Mouse (Mus musculus): ENCODE results near the gene Bank1. TPM values are rescaled to one million over a fixed set of nuclear protein-coding genes. Genes with fewer than 3 reads are reported as not detected.

The Bank1 gene
- total and polyA plus RNA-seq, 2 experiments from 2014 or later = 0.30 TPM; not detected in 1

DNA sequence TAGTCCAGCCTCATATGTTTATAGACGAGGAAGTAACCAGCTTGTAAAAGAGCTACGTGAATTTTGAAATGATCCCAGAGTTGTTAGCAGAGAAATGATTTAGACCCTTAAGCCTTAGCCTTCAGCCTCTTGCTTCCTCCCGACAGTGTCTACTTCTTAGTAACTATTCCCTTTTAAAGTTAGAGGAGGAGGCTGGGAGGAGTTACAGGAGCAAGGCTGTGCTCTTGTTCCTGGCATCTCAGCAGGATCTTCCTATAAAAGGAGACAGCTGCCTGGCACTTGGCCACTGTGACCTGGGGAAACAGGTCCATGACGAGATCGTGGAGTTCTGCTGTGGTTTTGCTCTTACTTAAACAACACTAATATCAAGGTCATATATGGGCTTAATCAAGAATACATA lies 241.8 kb downstream of the Bank1 start:
- no peak for ATAC-seq (ENCODE audit: insufficient read depth, low read depth)
- Histone ChIP-seq H3K9ac (replicated peaks; ENCODE audit: low read depth, low read length) (no peak overlapping the region), H3K27me3 (ENCODE audit: control insufficient read depth, insufficient read depth, low read length) (no peaks in the 10 kb centered on the region), H3K27ac (ENCODE audit: low read depth) (no peak overlapping the region), H3K4me2 (ENCODE audit: low read depth, low read length) (no peak overlapping the region), H3K9me3 (replicated peaks; ENCODE audit: control insufficient read depth, low read length) (0 out of 2 replicates have a peak, but pooled peaks cover under 1% of the 10 kb centered on the region), H3K36me3 (replicated peaks; ENCODE audit: control insufficient read depth, insufficient read depth, low read length) (no peaks in the 10 kb centered on the region), H3K4me1 (ENCODE audit: control insufficient read depth, insufficient read depth) (no peaks in the 10 kb centered on the region), H3K4me3 (ENCODE audit: low read depth, low read length) (no peak overlapping the region)
- WGBS = 61% methylated on average over 5 of the region's 5 CpGs
- DNase-seq (ENCODE audit: low spot score) = no peak
- no peak for TF ChIP-seq EP300 (IDR thresholded peaks at IDR 0.05; ENCODE audit: low read depth)
- no peak for TF ChIP-seq CTCF (IDR thresholded peaks at IDR 0.05; ENCODE audit: low read depth)

- WGBS = 68% methylated on average over 1 of the region's 1 CpGs
- Histone ChIP-seq H3K27ac (ENCODE audit: low read depth) (no peak overlapping the region), H3K27me3 (ENCODE audit: control insufficient read depth, insufficient read depth, low read length) (no peaks in the 10 kb centered on the region), H3K9me3 (replicated peaks; ENCODE audit: control insufficient read depth, low read length) (0 out of 2 replicates have a peak, but pooled peaks cover 5% of the 10 kb centered on the region), H3K4me3 (ENCODE audit: low read depth, low read length) (no peak overlapping the region), H3K4me2 (ENCODE audit: low read depth, low read length) (no peak overlapping the region), H3K9ac (replicated peaks; ENCODE audit: low read depth, low read length) (no peak overlapping the region), H3K36me3 (replicated peaks; ENCODE audit: control insufficient read depth, insufficient read depth, low read length) (no peaks in the 10 kb centered on the region), H3K4me1 (ENCODE audit: control insufficient read depth, insufficient read depth) (no peaks in the 10 kb centered on the region)
- no peak for ATAC-seq (ENCODE audit: insufficient read depth, low read depth)
- TF ChIP-seq EP300 (IDR thresholded peaks at IDR 0.05; ENCODE audit: low read depth) (no peak), CTCF (IDR thresholded peaks at IDR 0.05; ENCODE audit: low read depth) (no peak)
- no peak for DNase-seq (ENCODE audit: low spot score)
Observed at GRCm38 (mm10) chr3:136081264-136081663, 244.6 kb downstream of the Bank1 start.

- DNase-seq (ENCODE audit: low spot score) (peak; percentile 12), ATAC-seq (ENCODE audit: insufficient read depth, low read depth) (no peak)
- no peak overlapping the region for H3K4me3 ChIP-seq (ENCODE audit: low read depth, low read length)
- no peak for TF ChIP-seq CTCF (IDR thresholded peaks at IDR 0.05; ENCODE audit: low read depth)
- TF ChIP-seq EP300 (IDR thresholded peaks at IDR 0.05; ENCODE audit: low read depth) = no peak
- 0 out of 2 replicates have a peak, but pooled peaks cover 5% of the 10 kb centered on the region for H3K9me3 ChIP-seq (replicated peaks; ENCODE audit: control insufficient read depth, low read length)
- H3K36me3 ChIP-seq (replicated peaks; ENCODE audit: control insufficient read depth, insufficient read depth, low read length) = no peaks in the 10 kb centered on the region
- no peak overlapping the region for H3K9ac ChIP-seq (replicated peaks; ENCODE audit: low read depth, low read length)
- H3K27ac ChIP-seq (ENCODE audit: low read depth) = no peak overlapping the region
- 50% methylated on average over 2 of the region's 2 CpGs for WGBS
- no peaks in the 10 kb centered on the region for H3K27me3 ChIP-seq (ENCODE audit: control insufficient read depth, insufficient read depth, low read length)
- no peak overlapping the region for H3K4me2 ChIP-seq (ENCODE audit: low read depth, low read length)
- H3K4me1 ChIP-seq (ENCODE audit: control insufficient read depth, insufficient read depth) = no peaks in the 10 kb centered on the region
Observed at GRCm38 (mm10) chr3:136078535-136078934, 247.3 kb downstream of the Bank1 start.

DNA sequence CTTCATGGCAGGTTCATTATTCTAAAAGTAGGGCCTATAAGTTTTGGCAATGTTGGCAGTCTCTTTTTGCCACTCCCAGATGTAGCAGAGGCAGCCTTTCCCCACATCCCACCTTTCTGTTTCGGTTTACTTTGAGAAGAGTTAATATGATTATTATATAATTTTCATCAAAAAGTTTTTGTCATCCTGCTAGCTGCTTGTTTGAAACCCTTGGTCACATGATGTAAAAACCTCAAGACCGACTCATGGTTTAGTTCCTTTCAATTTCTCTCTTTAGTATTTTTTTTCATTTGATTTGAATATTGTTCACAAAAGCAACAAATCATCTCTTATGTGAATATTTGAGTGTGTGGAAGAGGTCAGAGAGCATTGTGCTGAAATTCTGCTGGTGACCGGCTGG lies 255.5 kb downstream of the Bank1 start:
- no peaks in the 10 kb centered on the region for H3K27me3 ChIP-seq (ENCODE audit: control insufficient read depth, insufficient read depth, low read length)
- no peak overlapping the region for H3K4me2 ChIP-seq (ENCODE audit: low read depth, low read length)
- WGBS = 84% methylated on average over 3 of the region's 3 CpGs
- DNase-seq (ENCODE audit: low spot score) (no peak), ATAC-seq (ENCODE audit: insufficient read depth, low read depth) (no peak)
- H3K9ac ChIP-seq (replicated peaks; ENCODE audit: low read depth, low read length) = no peak overlapping the region
- no peaks in the 10 kb centered on the region for H3K4me1 ChIP-seq (ENCODE audit: control insufficient read depth, insufficient read depth)
- H3K36me3 ChIP-seq (replicated peaks; ENCODE audit: control insufficient read depth, insufficient read depth, low read length) = no peaks in the 10 kb centered on the region
- no peak overlapping the region for H3K4me3 ChIP-seq (ENCODE audit: low read depth, low read length)
- H3K27ac ChIP-seq (ENCODE audit: low read depth) = no peak overlapping the region
- H3K9me3 ChIP-seq (replicated peaks; ENCODE audit: control insufficient read depth, low read length) = no peaks in the 10 kb centered on the region
- TF ChIP-seq CTCF (IDR thresholded peaks at IDR 0.05; ENCODE audit: low read depth) (no peak), EP300 (IDR thresholded peaks at IDR 0.05; ENCODE audit: low read depth) (no peak)

GRCm38 (mm10) chr3:136061907-136062306 lies 264.0 kb downstream of the Bank1 start:
- TF ChIP-seq EP300 (IDR thresholded peaks at IDR 0.05; ENCODE audit: low read depth) = no peak
- no peak for TF ChIP-seq CTCF (IDR thresholded peaks at IDR 0.05; ENCODE audit: low read depth)
- Histone ChIP-seq H3K9ac (replicated peaks; ENCODE audit: low read depth, low read length) (no peak overlapping the region), H3K4me1 (ENCODE audit: control insufficient read depth, insufficient read depth) (no peaks in the 10 kb centered on the region), H3K27ac (ENCODE audit: low read depth) (no peak overlapping the region), H3K27me3 (ENCODE audit: control insufficient read depth, insufficient read depth, low read length) (no peaks in the 10 kb centered on the region), H3K36me3 (replicated peaks; ENCODE audit: control insufficient read depth, insufficient read depth, low read length) (no peaks in the 10 kb centered on the region), H3K9me3 (replicated peaks; ENCODE audit: control insufficient read depth, low read length) (no peaks in the 10 kb centered on the region), H3K4me3 (ENCODE audit: low read depth, low read length) (no peak overlapping the region), H3K4me2 (ENCODE audit: low read depth, low read length) (no peak overlapping the region)
- DNase-seq (ENCODE audit: low spot score) (no peak), ATAC-seq (ENCODE audit: insufficient read depth, low read depth) (no peak)
- WGBS = 58% methylated on average over 2 of the region's 2 CpGs

GRCm38 (mm10) chr3:136050635-136051034 lies 275.2 kb downstream of the Bank1 start:
- no peak overlapping the region for H3K9ac ChIP-seq (replicated peaks; ENCODE audit: low read depth, low read length)
- no peaks in the 10 kb centered on the region for H3K36me3 ChIP-seq (replicated peaks; ENCODE audit: control insufficient read depth, insufficient read depth, low read length)
- no peaks in the 10 kb centered on the region for H3K4me1 ChIP-seq (ENCODE audit: control insufficient read depth, insufficient read depth)
- H3K27me3 ChIP-seq (ENCODE audit: control insufficient read depth, insufficient read depth, low read length) = no peaks in the 10 kb centered on the region
- 72% methylated on average over 3 of the region's 3 CpGs for WGBS
- ATAC-seq (ENCODE audit: insufficient read depth, low read depth) (no peak), DNase-seq (ENCODE audit: low spot score) (no peak)
- H3K9me3 ChIP-seq (replicated peaks; ENCODE audit: control insufficient read depth, low read length) = no peaks in the 10 kb centered on the region
- no peak overlapping the region for H3K4me3 ChIP-seq (ENCODE audit: low read depth, low read length)
- TF ChIP-seq EP300 (IDR thresholded peaks at IDR 0.05; ENCODE audit: low read depth) = no peak
- TF ChIP-seq CTCF (IDR thresholded peaks at IDR 0.05; ENCODE audit: low read depth) = no peak
- no peak overlapping the region for H3K4me2 ChIP-seq (ENCODE audit: low read depth, low read length)
- no peak overlapping the region for H3K27ac ChIP-seq (ENCODE audit: low read depth)
